Mouse (Mus musculus) hindbrain, embryonic 13.5 days (tissue): Measurements from ENCODE around the gene Rap1gap2. TPM values are rescaled to one million over a fixed set of nuclear protein-coding genes. Genes with fewer than 3 reads are reported as not detected.
"Not testable (repeated sequence)": the region's sequence is repeated elsewhere in the genome, so short reads cannot be mapped to it uniquely, and the experiment has no call there.

Experiments
- ATAC-seq: fragments of 200-750 bp; cut with Nextera tagmentation; 2 replicates; pipeline ENCODE4 v1.8.0; 2017; ENCODE audit warnings: moderate TSS enrichment; ENCODE audit not compliant: low FRiP score
- H3K27ac ChIP-seq: fragments of 300-500 bp; sonication (generic); 2 replicates; pipeline ENCODE4 v1.5.1; 2015; ENCODE audit warnings: inconsistent platforms, mild to moderate bottlenecking, moderate library complexity
- H3K27me3 ChIP-seq: fragments of 300-500 bp; sonication (generic); 2 replicates; pipeline ENCODE4 v1.6.1; 2015; ENCODE audit warnings: mild to moderate bottlenecking, inconsistent platforms
- H3K36me3 ChIP-seq: fragments of 300-500 bp; sonication (generic); 2 replicates; pipeline ENCODE4 v1.6.1; 2015; ENCODE audit warnings: mild to moderate bottlenecking, inconsistent platforms
- H3K4me1 ChIP-seq: fragments of 300-500 bp; sonication (generic); replicated peaks from 2 replicates; pipeline ENCODE4 v1.6.1; 2015; ENCODE audit warnings: inconsistent platforms
- H3K4me2 ChIP-seq: fragments of 300-500 bp; sonication (generic); 2 replicates; pipeline ENCODE4 v1.6.1; 2015; ENCODE audit warnings: inconsistent platforms, mild to moderate bottlenecking, moderate library complexity
- H3K4me3 ChIP-seq: fragments of 300-500 bp; sonication (generic); 2 replicates; pipeline ENCODE4 v1.5.1; 2015; ENCODE audit warnings: mild to moderate bottlenecking, inconsistent platforms
- H3K9ac ChIP-seq: fragments of 300-500 bp; sonication (generic); 2 replicates; pipeline ENCODE4 v1.6.1; 2015; ENCODE audit warnings: mild to moderate bottlenecking, inconsistent platforms
- H3K9me3 ChIP-seq: fragments of 300-500 bp; sonication (generic); 2 replicates; pipeline ENCODE4 v1.6.1; 2016; ENCODE audit warnings: inconsistent platforms
- WGBS: fragments of 180-500 bp; shearing (Covaris S2); methylation state at CpG from one replicate; pipeline ENCODE4 v1.1.7; 2015; 5-methylcytosine and 5-hydroxymethylcytosine counted together
- polyA plus RNA-seq: library from polyadenylated mRNA; unstranded; fragments of >200 nt; fragmentation: Nextera tagmentation; extraction: Ambion mirVana; gene quantifications from 2 replicates; pipeline ENCODE4 v1.2.1, GENCODE M21; 2015

The Rap1gap2 gene
- polyA plus RNA-seq, 1 experiment from 2014 or later = 10.6 TPM

DNA sequence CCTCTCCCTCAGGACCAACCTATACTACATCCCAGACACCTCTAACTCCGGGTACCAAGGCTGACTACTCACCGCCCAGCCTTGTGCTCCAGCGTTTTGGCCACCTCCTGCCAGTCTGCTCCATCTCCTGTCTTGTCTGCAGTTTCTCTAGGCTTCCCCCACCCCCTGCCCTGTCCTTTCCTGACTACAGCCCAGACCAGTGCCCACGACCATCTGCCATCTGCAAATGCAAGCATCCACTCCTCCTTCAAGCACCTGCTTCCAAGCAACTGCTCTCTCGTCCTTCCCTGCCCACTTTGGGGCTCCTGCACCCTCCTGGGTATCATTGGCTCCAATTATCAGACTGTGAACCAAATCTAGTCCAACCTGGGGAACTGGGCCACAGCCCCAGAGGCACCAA, 24.3 kb downstream of the Rap1gap2 start:
- WGBS = 60% methylated on average over 5 of the region's 5 CpGs
- Histone ChIP-seq H3K4me2 (no peak overlapping the region), H3K4me3 (no peak overlapping the region), H3K9ac (0 out of 2 replicates have a peak overlapping the region, but pooled peaks have one; percentile 24), H3K36me3 (no peaks in the 10 kb centered on the region), H3K9me3 (no peaks in the 10 kb centered on the region), H3K4me1 (peaks cover 53% of the 10 kb centered on the region), H3K27me3 (peaks cover 43% of the 10 kb centered on the region), H3K27ac (no peak overlapping the region)
- ATAC-seq = no peak

GRCm38 (mm10) chr11:74584946-74585723, 25.6 kb downstream of the Rap1gap2 start:
- ATAC-seq = no peak
- H3K27me3 ChIP-seq = peaks cover 30% of the 10 kb centered on the region
- 69% methylated on average over 10 of the region's 10 CpGs for WGBS
- no peak overlapping the region for H3K4me3 ChIP-seq
- H3K4me1 ChIP-seq = peaks cover 52% of the 10 kb centered on the region
- no peak overlapping the region for H3K9ac ChIP-seq
- no peaks in the 10 kb centered on the region for H3K36me3 ChIP-seq
- H3K9me3 ChIP-seq = no peaks in the 10 kb centered on the region
- H3K27ac ChIP-seq = no peak overlapping the region
- no peak overlapping the region for H3K4me2 ChIP-seq

DNA sequence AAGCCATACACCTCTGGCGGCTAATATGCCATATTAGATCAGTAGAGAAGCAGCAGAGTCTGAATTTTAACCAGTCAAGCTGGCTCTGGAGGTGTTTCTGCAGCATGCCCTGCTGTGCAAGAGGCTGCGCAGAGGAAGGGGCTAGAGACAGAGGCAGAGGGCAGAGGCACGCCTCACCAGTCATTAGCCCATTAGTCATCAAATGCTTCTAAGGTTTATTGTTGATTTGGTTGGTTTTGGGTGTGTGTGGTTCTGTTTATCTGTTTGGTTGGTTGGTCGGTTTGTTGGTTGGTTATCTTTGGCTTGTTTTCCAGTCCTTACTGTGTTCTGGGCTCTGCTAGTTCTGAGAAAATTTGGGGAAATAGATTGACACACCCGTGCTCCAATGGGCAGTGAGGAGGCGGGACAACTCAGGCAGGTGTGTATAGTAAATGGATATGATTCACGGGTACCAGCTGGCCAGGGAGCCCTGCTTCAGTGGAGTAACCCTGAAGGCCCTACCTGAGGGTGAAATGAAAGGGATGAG, 26.8 kb downstream of the Rap1gap2 start:
- 78% methylated on average over 7 of the region's 7 CpGs for WGBS
- Histone ChIP-seq H3K27me3 (peaks cover 18% of the 10 kb centered on the region), H3K4me3 (no peak overlapping the region), H3K4me1 (peaks cover 40% of the 10 kb centered on the region), H3K36me3 (no peaks in the 10 kb centered on the region), H3K9me3 (no peaks in the 10 kb centered on the region), H3K9ac (no peak overlapping the region), H3K4me2 (no peak overlapping the region), H3K27ac (peak overlapping the region; percentile 26; the same call in 1 of the 2 replicates)
- ATAC-seq = no peak

- no peak overlapping the region for H3K27ac ChIP-seq
- H3K27me3 ChIP-seq = peaks cover 4% of the 10 kb centered on the region; the same call in 1 of the 2 replicates
- H3K4me3 ChIP-seq = no peak overlapping the region
- H3K4me1 ChIP-seq = peaks cover 25% of the 10 kb centered on the region
- ATAC-seq = no peak
- no peak overlapping the region for H3K9ac ChIP-seq
- no peaks in the 10 kb centered on the region for H3K36me3 ChIP-seq
- H3K9me3 ChIP-seq = no peaks in the 10 kb centered on the region
- 89% methylated on average over 3 of the region's 3 CpGs for WGBS
- H3K4me2 ChIP-seq = no peak overlapping the region
These were observed 28.3 kb downstream of the Rap1gap2 start for GRCm38 (mm10) chr11:74582464-74582863.

DNA sequence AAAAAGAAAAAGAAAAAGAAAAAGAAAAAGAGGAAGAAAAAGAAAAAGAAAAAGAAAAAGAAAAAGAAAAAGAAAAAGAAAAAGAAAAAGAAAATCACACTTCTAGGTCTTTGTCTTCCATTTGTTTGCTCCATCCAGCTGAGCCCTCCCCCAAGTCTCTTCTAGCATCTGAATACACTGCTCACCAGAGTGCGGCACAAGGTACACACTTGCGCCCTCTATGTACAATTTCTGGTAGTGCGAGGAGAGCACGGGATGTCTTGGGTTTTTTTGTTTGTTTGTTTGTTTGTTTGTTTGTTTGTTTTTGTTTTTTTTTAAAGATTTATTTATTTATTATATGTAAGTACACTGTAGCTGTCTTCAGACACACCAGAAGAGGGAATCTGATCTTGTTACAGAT, 29.4 kb downstream of the Rap1gap2 start:
- not testable (repeated sequence) for H3K9ac ChIP-seq, ATAC-seq, H3K27me3 ChIP-seq, H3K27ac ChIP-seq, H3K4me3 ChIP-seq, H3K36me3 ChIP-seq, H3K4me2 ChIP-seq, H3K9me3 ChIP-seq
- peaks cover 22% of the 10 kb centered on the region for H3K4me1 ChIP-seq
- WGBS = 58% methylated on average over 4 of the region's 4 CpGs

DNA sequence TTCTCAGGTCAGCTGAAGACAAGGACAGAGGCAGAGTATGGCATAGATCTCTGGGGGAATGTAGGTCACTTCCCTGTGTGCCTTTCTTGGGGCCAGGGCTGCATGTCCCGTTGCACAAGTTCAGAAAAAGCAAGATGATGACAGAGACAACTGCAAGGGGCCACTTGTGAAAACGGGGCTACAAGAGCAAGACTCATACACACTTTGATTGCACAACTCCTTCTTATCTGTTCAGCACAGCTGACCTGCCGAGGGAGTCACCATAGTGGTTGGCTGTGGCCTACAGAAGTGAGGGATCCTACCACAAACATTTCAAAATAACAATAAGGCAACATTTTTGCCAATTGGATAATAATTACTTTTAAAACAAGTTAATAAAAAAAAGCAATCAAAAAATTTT, 33.6 kb downstream of the Rap1gap2 start:
- H3K36me3 ChIP-seq = no peaks in the 10 kb centered on the region
- H3K4me1 ChIP-seq = no peaks in the 10 kb centered on the region
- H3K4me3 ChIP-seq = no peak overlapping the region
- H3K27me3 ChIP-seq = no peaks in the 10 kb centered on the region
- no peak overlapping the region for H3K4me2 ChIP-seq
- no peaks in the 10 kb centered on the region for H3K9me3 ChIP-seq
- H3K27ac ChIP-seq = no peak overlapping the region
- no peak overlapping the region for H3K9ac ChIP-seq
- ATAC-seq = no peak
- 78% methylated on average over 3 of the region's 3 CpGs for WGBS

- no peak overlapping the region for H3K4me3 ChIP-seq
- H3K27ac ChIP-seq = no peak overlapping the region
- no peaks in the 10 kb centered on the region for H3K9me3 ChIP-seq
- 76% methylated on average over 3 of the region's 3 CpGs for WGBS
- 0 out of 2 replicates have a peak, but pooled peaks have one; percentile 37 for ATAC-seq
- no peaks in the 10 kb centered on the region for H3K36me3 ChIP-seq
- no peaks in the 10 kb centered on the region for H3K4me1 ChIP-seq
- H3K9ac ChIP-seq = no peak overlapping the region
- no peaks in the 10 kb centered on the region for H3K27me3 ChIP-seq
- no peak overlapping the region for H3K4me2 ChIP-seq
These were observed 34.8 kb downstream of the Rap1gap2 start for GRCm38 (mm10) chr11:74575940-74576339.

- no peaks in the 10 kb centered on the region for H3K9me3 ChIP-seq
- no peaks in the 10 kb centered on the region for H3K4me1 ChIP-seq
- no peak overlapping the region for H3K27ac ChIP-seq
- no peak overlapping the region for H3K4me2 ChIP-seq
- H3K36me3 ChIP-seq = no peaks in the 10 kb centered on the region
- no peak for ATAC-seq
- no peak overlapping the region for H3K9ac ChIP-seq
- H3K27me3 ChIP-seq = no peaks in the 10 kb centered on the region
- 84% methylated on average over 4 of the region's 4 CpGs for WGBS
- H3K4me3 ChIP-seq = no peak overlapping the region
These were observed 35.8 kb downstream of the Rap1gap2 start for GRCm38 (mm10) chr11:74574768-74575434.

DNA sequence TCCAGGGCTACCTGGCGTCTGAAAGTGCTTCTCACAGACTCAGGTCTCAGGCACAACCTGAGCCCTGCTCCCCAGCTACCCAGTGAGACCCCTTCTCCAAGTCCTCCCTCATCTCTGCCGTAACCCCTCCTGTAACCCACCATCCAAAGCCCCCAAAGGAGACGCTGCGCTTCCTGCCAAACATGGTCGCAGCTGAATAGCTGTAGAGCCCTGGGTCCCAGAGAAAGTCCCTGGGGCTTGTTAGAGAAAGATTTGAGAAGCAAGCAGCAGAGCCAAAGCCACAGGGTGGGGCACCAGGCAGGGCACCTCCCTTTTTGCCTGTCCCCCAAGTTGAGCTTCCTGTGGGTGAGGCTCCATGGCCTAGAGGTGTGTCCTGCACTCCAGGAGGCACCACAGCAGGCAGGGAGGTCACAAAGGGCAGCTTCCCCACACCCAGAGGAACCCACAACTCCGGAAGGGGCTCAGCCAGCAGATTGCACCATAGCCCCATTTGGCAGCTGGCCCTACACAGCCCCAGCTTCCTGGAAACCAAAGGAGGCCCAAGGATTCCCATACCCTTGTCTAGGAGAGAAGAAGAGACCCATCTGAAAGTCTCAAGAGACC, 38.2 kb downstream of the Rap1gap2 start:
- H3K4me1 ChIP-seq = no peaks in the 10 kb centered on the region
- H3K27ac ChIP-seq = no peak overlapping the region
- H3K36me3 ChIP-seq = no peaks in the 10 kb centered on the region
- no peak overlapping the region for H3K4me3 ChIP-seq
- H3K27me3 ChIP-seq = no peaks in the 10 kb centered on the region
- no peak overlapping the region for H3K4me2 ChIP-seq
- ATAC-seq = no peak
- H3K9me3 ChIP-seq = no peaks in the 10 kb centered on the region
- no peak overlapping the region for H3K9ac ChIP-seq
- 74% methylated on average over 6 of the region's 6 CpGs for WGBS

DNA sequence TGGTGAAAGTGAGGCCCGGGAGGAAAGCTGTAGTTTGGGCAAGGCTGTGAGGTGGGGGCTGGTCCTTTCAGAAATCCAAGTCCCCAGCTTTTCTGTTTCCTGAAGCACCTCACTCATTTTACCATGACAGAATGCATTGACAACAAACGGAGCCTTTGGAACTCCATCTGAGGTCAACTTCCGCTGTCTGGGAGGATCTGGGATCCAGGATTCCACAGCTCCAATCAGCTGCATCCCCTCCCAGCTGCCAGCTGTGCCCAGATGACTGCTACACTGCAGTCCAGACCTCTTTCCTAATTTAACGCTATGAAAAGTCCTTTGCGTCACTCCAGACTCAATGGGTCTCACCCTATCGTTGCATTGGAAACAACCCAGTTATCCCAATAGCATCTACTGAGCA, 41.0 kb downstream of the Rap1gap2 start:
- Histone ChIP-seq H3K27me3 (no peaks in the 10 kb centered on the region), H3K4me3 (no peak overlapping the region), H3K9ac (no peak overlapping the region), H3K4me1 (no peaks in the 10 kb centered on the region), H3K27ac (no peak overlapping the region), H3K36me3 (no peaks in the 10 kb centered on the region), H3K4me2 (no peak overlapping the region), H3K9me3 (no peaks in the 10 kb centered on the region)
- 72% methylated on average over 6 of the region's 6 CpGs for WGBS
- ATAC-seq = no peak

DNA sequence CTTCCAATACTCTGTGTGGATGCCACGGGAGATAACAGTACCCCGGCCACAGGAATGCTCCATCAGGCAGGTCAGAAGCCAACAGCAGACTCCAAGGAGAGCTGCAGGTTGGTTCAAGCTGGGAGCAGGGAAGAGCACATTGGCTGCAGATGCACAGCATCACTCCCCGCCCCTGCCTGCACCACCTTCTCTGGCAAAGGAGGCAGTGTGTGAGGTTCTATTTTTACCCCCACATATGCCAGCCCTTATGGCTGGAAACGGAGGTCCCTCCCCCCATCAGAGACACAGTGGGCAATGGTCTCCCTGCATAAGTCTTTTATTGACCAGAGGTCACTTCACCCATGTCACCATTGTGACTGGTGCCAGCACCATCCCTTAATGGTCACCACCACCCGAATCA, 42.3 kb downstream of the Rap1gap2 start:
- no peak overlapping the region for H3K27ac ChIP-seq
- no peaks in the 10 kb centered on the region for H3K9me3 ChIP-seq
- H3K36me3 ChIP-seq = no peaks in the 10 kb centered on the region
- no peaks in the 10 kb centered on the region for H3K4me1 ChIP-seq
- H3K27me3 ChIP-seq = no peaks in the 10 kb centered on the region
- ATAC-seq = no peak
- H3K9ac ChIP-seq = no peak overlapping the region
- H3K4me2 ChIP-seq = no peak overlapping the region
- no peak overlapping the region for H3K4me3 ChIP-seq
- 83% methylated on average over 5 of the region's 5 CpGs for WGBS

GRCm38 (mm10) chr11:74568004-74568403, 42.7 kb downstream of the Rap1gap2 start:
- Histone ChIP-seq H3K9me3 (no peaks in the 10 kb centered on the region), H3K9ac (no peak overlapping the region), H3K4me2 (no peak overlapping the region), H3K27me3 (no peaks in the 10 kb centered on the region), H3K4me1 (no peaks in the 10 kb centered on the region), H3K36me3 (no peaks in the 10 kb centered on the region), H3K4me3 (no peak overlapping the region), H3K27ac (no peak overlapping the region)
- WGBS = 76% methylated on average over 3 of the region's 3 CpGs
- ATAC-seq = no peak
